Mouse (Mus musculus): ENCODE measurements at regions not wholly inside any gene's neighbourhood (a gene's known extent, or its start where the extent isn't known, plus 50 kb on each side); places are given as distances from the start of the nearest gene placed in this dataset.
A peak's percentile ranks its signal among the peaks of the same experiment; 100 is the strongest.

GRCm38 (mm10) chr11:71512271-71513066 lies 237.3 kb upstream of the Wscd1 start:
- Histone ChIP-seq H3K9ac (ENCODE audit: low read depth, low read length, severe bottlenecking) (no peak overlapping the region), H3K4me3 (replicated peaks; ENCODE audit: low read length) (no peak overlapping the region), H3K9me3 (ENCODE audit: control insufficient read depth, low read length) (no peaks in the 10 kb centered on the region), H3K4me2 (replicated peaks; ENCODE audit: low read depth, low read length, severe bottlenecking) (no peak overlapping the region), H3K27me3 (ENCODE audit: control insufficient read depth, insufficient read depth, low read length) (no peaks in the 10 kb centered on the region), H3K4me1 (ENCODE audit: control insufficient read depth, insufficient read depth, low read length) (peaks cover 2% of the 10 kb centered on the region; the same call in 1 of the 2 replicates), H3K27ac (replicated peaks; ENCODE audit: low read depth, low read length) (no peak overlapping the region), H3K36me3 (ENCODE audit: control insufficient read depth, insufficient read depth, low read length) (no peaks in the 10 kb centered on the region)
- 24% methylated on average over 15 of the region's 15 CpGs for WGBS
- ATAC-seq (ENCODE audit: low FRiP score, low read depth) = no peak
- DNase-seq (ENCODE audit: low spot score) = peak; percentile 2
- TF ChIP-seq POLR2A (IDR thresholded peaks at IDR 0.05; ENCODE audit: borderline replicate concordance, extremely low read depth, insufficient read depth, insufficient read length) = no peak

- H3K4me3 ChIP-seq (replicated peaks; ENCODE audit: low read length) = no peak overlapping the region
- DNase-seq (ENCODE audit: low spot score) (peak; percentile 2), ATAC-seq (ENCODE audit: low FRiP score, low read depth) (no peak)
- 47% methylated on average over 3 of the region's 3 CpGs for WGBS
- no peak overlapping the region for H3K4me2 ChIP-seq (replicated peaks; ENCODE audit: low read depth, low read length, severe bottlenecking)
- no peak overlapping the region for H3K9ac ChIP-seq (ENCODE audit: low read depth, low read length, severe bottlenecking)
- H3K27me3 ChIP-seq (ENCODE audit: control insufficient read depth, insufficient read depth, low read length) = no peaks in the 10 kb centered on the region
- H3K27ac ChIP-seq (replicated peaks; ENCODE audit: low read depth, low read length) = no peak overlapping the region
- peaks cover 2% of the 10 kb centered on the region; the same call in 1 of the 2 replicates for H3K4me1 ChIP-seq (ENCODE audit: control insufficient read depth, insufficient read depth, low read length)
- no peaks in the 10 kb centered on the region for H3K9me3 ChIP-seq (ENCODE audit: control insufficient read depth, low read length)
- no peak for TF ChIP-seq POLR2A (IDR thresholded peaks at IDR 0.05; ENCODE audit: borderline replicate concordance, extremely low read depth, insufficient read depth, insufficient read length)
- no peaks in the 10 kb centered on the region for H3K36me3 ChIP-seq (ENCODE audit: control insufficient read depth, insufficient read depth, low read length)
Measured at GRCm38 (mm10) chr11:71513067-71513350, 236.7 kb upstream of the Wscd1 start.

GRCm38 (mm10) chr11:71515264-71515663 lies 234.5 kb upstream of the Wscd1 start:
- Histone ChIP-seq H3K4me1 (ENCODE audit: control insufficient read depth, insufficient read depth, low read length) (peaks cover 2% of the 10 kb centered on the region; the same call in 1 of the 2 replicates), H3K27ac (replicated peaks; ENCODE audit: low read depth, low read length) (no peak overlapping the region), H3K4me2 (replicated peaks; ENCODE audit: low read depth, low read length, severe bottlenecking) (no peak overlapping the region), H3K27me3 (ENCODE audit: control insufficient read depth, insufficient read depth, low read length) (no peaks in the 10 kb centered on the region), H3K4me3 (replicated peaks; ENCODE audit: low read length) (no peak overlapping the region), H3K9ac (ENCODE audit: low read depth, low read length, severe bottlenecking) (no peak overlapping the region), H3K9me3 (ENCODE audit: control insufficient read depth, low read length) (no peaks in the 10 kb centered on the region), H3K36me3 (ENCODE audit: control insufficient read depth, insufficient read depth, low read length) (no peaks in the 10 kb centered on the region)
- 46% methylated on average over 6 of the region's 6 CpGs for WGBS
- no peak for TF ChIP-seq POLR2A (IDR thresholded peaks at IDR 0.05; ENCODE audit: borderline replicate concordance, extremely low read depth, insufficient read depth, insufficient read length)
- DNase-seq (ENCODE audit: low spot score) (no peak), ATAC-seq (ENCODE audit: low FRiP score, low read depth) (no peak)

- no peak overlapping the region for H3K4me3 ChIP-seq (replicated peaks; ENCODE audit: low read length)
- H3K9ac ChIP-seq (ENCODE audit: low read depth, low read length, severe bottlenecking) = no peak overlapping the region
- ATAC-seq (ENCODE audit: low FRiP score, low read depth) (no peak), DNase-seq (ENCODE audit: low spot score) (no peak)
- no peak overlapping the region for H3K4me2 ChIP-seq (replicated peaks; ENCODE audit: low read depth, low read length, severe bottlenecking)
- H3K36me3 ChIP-seq (ENCODE audit: control insufficient read depth, insufficient read depth, low read length) = no peaks in the 10 kb centered on the region
- TF ChIP-seq POLR2A (IDR thresholded peaks at IDR 0.05; ENCODE audit: borderline replicate concordance, extremely low read depth, insufficient read depth, insufficient read length) = no peak
- no peak overlapping the region for H3K27ac ChIP-seq (replicated peaks; ENCODE audit: low read depth, low read length)
- H3K9me3 ChIP-seq (ENCODE audit: control insufficient read depth, low read length) = no peaks in the 10 kb centered on the region
- no peaks in the 10 kb centered on the region for H3K27me3 ChIP-seq (ENCODE audit: control insufficient read depth, insufficient read depth, low read length)
- WGBS = 23% methylated on average over 5 of the region's 5 CpGs
- H3K4me1 ChIP-seq (ENCODE audit: control insufficient read depth, insufficient read depth, low read length) = peaks cover 2% of the 10 kb centered on the region; the same call in 1 of the 2 replicates
Measured at GRCm38 (mm10) chr11:71517377-71517776, 232.3 kb upstream of the Wscd1 start.

- no peak overlapping the region for H3K27ac ChIP-seq (replicated peaks; ENCODE audit: low read depth, low read length)
- ATAC-seq (ENCODE audit: low FRiP score, low read depth) = no peak
- H3K4me2 ChIP-seq (replicated peaks; ENCODE audit: low read depth, low read length, severe bottlenecking) = no peak overlapping the region
- H3K27me3 ChIP-seq (ENCODE audit: control insufficient read depth, insufficient read depth, low read length) = no peaks in the 10 kb centered on the region
- DNase-seq (ENCODE audit: low spot score) = no peak
- H3K9me3 ChIP-seq (ENCODE audit: control insufficient read depth, low read length) = no peaks in the 10 kb centered on the region
- 82% methylated on average over 2 of the region's 2 CpGs for WGBS
- no peak overlapping the region for H3K4me3 ChIP-seq (replicated peaks; ENCODE audit: low read length)
- H3K4me1 ChIP-seq (ENCODE audit: control insufficient read depth, insufficient read depth, low read length) = no peaks in the 10 kb centered on the region
- no peak for TF ChIP-seq POLR2A (IDR thresholded peaks at IDR 0.05; ENCODE audit: borderline replicate concordance, extremely low read depth, insufficient read depth, insufficient read length)
- no peaks in the 10 kb centered on the region for H3K36me3 ChIP-seq (ENCODE audit: control insufficient read depth, insufficient read depth, low read length)
- no peak overlapping the region for H3K9ac ChIP-seq (ENCODE audit: low read depth, low read length, severe bottlenecking)
Measured at GRCm38 (mm10) chr11:71527691-71528090, 222.0 kb upstream of the Wscd1 start.
